Mouse (Mus musculus) E14TG2a.4 (cell line): ENCODE results near the gene Tshz2.

Experiments
- H3K27me3 ChIP-seq: 2 replicates; pipeline ENCODE4 v1.6.1; 2014; ENCODE audit warnings: low read length, control low read depth; ENCODE audit not compliant: insufficient read depth
- H3K36me3 ChIP-seq: 2 replicates; pipeline ENCODE4 v1.6.1; 2014; ENCODE audit warnings: low read length, control low read depth; ENCODE audit not compliant: insufficient read depth
- H3K4me1 ChIP-seq: replicated peaks from 2 replicates; pipeline ENCODE4 v1.6.1; 2014; ENCODE audit warnings: low read depth, low read length, control low read depth
- H3K4me3 ChIP-seq: replicated peaks from 2 replicates; pipeline ENCODE4 v1.5.1; 2014; ENCODE audit warnings: mild to moderate bottlenecking, low read length
- H3K9me3 ChIP-seq: 2 replicates; pipeline ENCODE4 v1.6.1; 2014; ENCODE audit warnings: low read length, control low read depth
- CTCF ChIP-seq: conservative IDR thresholded peaks from 2 replicates; pipeline ENCODE4 v1.5.1; 2014; ENCODE audit warnings: low read length
- NANOG ChIP-seq: IDR thresholded peaks from 2 replicates; pipeline ENCODE4 v1.6.1; 2014; ENCODE audit warnings: borderline replicate concordance, low read length, mixed read lengths
- POU5F1 ChIP-seq: IDR thresholded peaks from 2 replicates; pipeline ENCODE4 v1.6.1; 2014; ENCODE audit warnings: low read length, borderline replicate concordance

The Tshz2 gene

DNA sequence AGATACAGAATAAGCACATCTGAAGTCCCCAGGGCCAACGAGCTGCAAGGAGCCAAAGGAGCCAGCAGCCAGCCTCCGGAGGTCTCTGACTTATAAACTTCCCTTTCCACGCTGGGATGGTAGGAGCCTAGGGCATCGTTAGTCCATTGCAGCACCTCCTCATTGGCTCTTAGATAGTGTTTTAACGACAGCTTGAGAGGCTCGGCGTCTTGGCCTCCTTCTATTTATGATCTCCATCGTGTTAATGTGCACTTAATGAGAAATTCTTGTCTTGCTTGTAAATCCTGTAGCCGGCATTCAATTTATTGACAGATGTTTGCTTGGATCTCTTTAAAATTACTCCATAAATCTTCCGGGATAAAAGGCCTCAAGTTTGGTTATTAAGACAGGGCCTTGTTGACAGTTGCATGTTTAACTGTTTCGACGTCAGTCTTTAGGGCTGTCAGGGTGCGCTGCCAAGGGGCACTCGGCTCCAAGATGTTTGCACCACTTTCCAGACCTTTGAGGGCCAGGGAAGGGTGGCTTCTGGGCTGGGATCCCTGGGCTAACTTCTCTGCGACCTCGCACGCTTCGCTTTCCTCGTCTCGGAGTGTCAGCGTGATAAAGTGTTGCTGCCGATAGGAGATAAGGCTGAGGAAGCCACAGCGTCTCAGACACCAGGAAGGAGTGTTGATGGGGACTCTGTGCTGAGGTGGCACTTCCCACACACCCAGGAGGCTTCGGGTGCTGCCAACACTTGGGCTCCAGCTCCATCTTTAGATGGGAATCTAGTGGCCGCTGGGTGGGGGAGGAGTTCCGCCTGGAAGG lies 150.3 kb downstream of the Tshz2 start:
- peaks cover 19% of the 10 kb centered on the region for H3K4me1 ChIP-seq
- H3K9me3 ChIP-seq, result no peaks in the 10 kb centered on the region
- TF ChIP-seq NANOG, result no peak
- no peaks in the 10 kb centered on the region for H3K36me3 ChIP-seq
- no peak overlapping the region for H3K4me3 ChIP-seq
- no peaks in the 10 kb centered on the region for H3K27me3 ChIP-seq

DNA sequence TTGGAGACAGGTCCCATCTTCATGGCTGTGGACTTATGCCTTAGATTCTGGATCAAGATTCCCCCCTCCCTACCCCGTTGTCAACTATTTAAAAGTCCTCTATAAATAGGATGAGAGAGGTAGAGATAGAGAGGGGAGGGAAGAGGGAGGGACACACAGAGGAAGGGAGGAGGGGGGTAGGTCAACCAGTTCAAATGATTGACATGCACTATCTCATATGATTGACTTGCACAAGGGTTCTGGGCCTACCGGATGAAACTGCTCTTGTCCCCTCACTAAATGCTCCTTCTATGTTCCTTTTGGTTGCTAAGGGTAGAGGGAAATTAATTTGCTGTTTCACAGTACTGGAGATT lies 150.8 kb downstream of the Tshz2 start:
- peaks cover 19% of the 10 kb centered on the region for H3K4me1 ChIP-seq
- TF ChIP-seq NANOG (no peak), CTCF (no peak), POU5F1 (no peak)
- H3K36me3 ChIP-seq, result no peaks in the 10 kb centered on the region
- H3K9me3 ChIP-seq, result no peaks in the 10 kb centered on the region
- no peaks in the 10 kb centered on the region for H3K27me3 ChIP-seq
- no peak overlapping the region for H3K4me3 ChIP-seq

DNA sequence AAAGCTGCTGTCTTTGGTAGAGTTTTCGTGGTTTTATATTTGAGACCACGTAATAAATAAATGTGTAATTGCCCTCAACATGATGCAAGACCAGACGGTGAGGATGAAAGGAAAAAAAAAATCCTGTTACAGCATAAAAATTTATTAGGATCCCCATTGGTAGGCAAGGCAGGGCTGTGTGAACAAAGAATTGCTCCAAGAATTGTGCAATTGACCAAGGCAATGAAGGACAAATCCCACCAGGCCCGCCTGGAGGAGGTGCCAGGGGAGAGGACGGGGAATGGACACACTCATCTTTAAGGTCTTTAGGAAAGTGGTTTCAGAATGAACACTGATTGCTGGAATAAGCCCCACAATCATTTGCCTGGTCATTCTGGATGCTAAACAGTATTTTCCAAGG lies 154.6 kb downstream of the Tshz2 start:
- TF ChIP-seq POU5F1 (no peak), CTCF (no peak), NANOG (no peak)
- Histone ChIP-seq H3K27me3 (0 out of 2 replicates have a peak, but pooled peaks cover under 1% of the 10 kb centered on the region), H3K4me1 (peaks cover 11% of the 10 kb centered on the region), H3K36me3 (no peaks in the 10 kb centered on the region), H3K9me3 (no peaks in the 10 kb centered on the region), H3K4me3 (no peak overlapping the region)

DNA sequence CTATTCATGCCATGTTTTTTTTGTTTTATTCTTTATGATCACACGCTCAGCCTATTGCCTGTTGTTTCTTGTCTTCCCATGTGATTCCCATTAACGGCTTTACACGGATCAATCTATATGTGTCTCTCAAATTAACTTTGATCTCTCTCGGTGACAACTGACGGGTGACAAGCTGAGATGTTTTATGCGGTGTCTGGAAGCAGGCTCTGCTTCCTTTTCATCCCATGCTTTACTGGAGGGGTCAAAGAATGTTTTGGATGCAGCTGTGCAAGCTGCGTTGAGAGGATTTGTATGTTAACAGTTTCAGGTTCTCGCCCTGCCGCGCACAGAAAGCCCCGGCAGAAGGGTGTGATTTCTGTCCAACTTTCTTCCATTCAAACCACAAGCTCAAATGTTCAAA lies 155.1 kb downstream of the Tshz2 start:
- Histone ChIP-seq H3K27me3 (peaks cover 5% of the 10 kb centered on the region; the same call in 1 of the 2 replicates), H3K9me3 (no peaks in the 10 kb centered on the region), H3K36me3 (no peaks in the 10 kb centered on the region), H3K4me3 (no peak overlapping the region), H3K4me1 (peaks cover 8% of the 10 kb centered on the region)
- TF ChIP-seq POU5F1 (no peak), NANOG (no peak), CTCF (no peak)

DNA sequence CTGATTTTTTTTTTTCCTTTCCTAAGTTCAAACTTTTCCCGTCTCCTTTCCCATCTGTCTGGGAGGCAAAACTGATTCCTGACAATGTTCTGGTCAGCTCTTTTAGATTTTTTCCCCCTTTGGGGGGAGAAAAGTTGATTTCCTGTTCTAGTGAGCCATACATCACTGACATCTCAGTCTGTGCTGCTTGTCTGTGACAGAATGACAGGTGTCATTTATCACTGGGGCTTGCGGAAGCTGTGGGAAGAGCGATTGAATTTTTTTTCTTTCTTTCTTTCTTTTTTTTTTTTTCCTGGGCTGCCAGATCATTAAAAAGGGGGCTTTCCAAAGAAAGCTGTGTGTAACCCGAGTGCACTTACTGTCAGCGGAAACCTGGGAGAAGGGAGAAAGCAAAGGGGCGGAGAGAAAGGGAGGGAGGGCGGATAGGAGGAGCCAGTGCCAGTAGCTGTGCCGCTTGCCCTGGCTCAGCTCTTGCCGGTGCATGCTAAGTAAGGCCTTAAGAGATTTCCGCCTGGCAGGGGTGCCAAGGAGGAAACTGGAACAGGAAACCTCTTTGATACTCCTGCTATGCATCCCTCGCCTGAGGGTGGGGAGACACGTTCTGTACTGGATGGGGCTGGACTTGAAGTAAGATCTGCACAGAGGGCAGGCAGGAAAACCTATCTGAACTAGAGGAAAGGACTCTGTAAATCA lies 157.8 kb downstream of the Tshz2 start:
- peaks cover 8% of the 10 kb centered on the region for H3K4me1 ChIP-seq
- no peaks in the 10 kb centered on the region for H3K36me3 ChIP-seq
- no peak for TF ChIP-seq CTCF
- no peak for TF ChIP-seq POU5F1
- TF ChIP-seq NANOG, result no peak
- H3K27me3 ChIP-seq, result peaks cover 16% of the 10 kb centered on the region
- peak overlapping the region; percentile 50; the same call in 1 of the 2 replicates for H3K4me3 ChIP-seq
- no peaks in the 10 kb centered on the region for H3K9me3 ChIP-seq

DNA sequence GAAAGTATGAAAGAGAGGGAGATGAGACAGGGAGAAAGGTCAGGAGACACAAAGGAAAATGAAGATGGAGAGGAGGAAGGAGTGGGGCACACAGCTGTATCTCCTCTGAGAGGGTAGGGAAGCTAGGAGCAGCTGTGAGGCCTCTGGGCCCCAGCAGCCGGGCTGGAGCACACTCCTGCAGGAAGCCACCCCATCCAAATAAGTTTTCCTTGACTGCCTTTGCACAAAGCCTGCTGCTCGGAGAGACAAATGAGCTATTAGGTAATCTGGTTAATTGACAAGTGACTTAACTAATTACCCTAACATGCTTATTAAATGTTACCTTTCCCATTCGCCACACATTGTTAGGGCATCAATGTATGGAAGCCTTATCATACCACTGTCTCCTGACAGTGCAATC lies 159.9 kb downstream of the Tshz2 start:
- H3K4me3 ChIP-seq, result no peak overlapping the region
- H3K4me1 ChIP-seq, result peaks cover 8% of the 10 kb centered on the region
- H3K36me3 ChIP-seq, result no peaks in the 10 kb centered on the region
- H3K27me3 ChIP-seq, result peaks cover 18% of the 10 kb centered on the region
- H3K9me3 ChIP-seq, result no peaks in the 10 kb centered on the region
- TF ChIP-seq CTCF (no peak), NANOG (no peak), POU5F1 (no peak)

DNA sequence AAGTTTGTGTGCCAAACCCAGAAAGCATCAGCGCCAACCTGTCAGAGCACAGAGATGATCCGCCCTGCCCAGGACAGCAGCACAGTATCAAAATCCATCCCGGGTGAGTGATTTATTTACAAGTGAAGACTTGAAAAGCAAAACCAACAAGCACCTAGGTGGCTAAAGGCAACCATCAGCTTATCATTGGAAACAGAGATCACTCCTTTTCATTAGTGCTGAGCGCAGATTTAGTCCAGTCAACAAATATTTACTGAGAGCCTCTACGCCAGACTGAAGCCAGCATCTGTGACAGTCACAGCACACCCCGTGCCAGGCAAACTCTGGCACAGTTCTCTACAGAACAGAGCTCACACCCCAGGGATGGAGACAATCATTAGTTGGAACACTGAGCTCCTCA lies 169.4 kb downstream of the Tshz2 start:
- H3K4me1 ChIP-seq, result peaks cover 12% of the 10 kb centered on the region; the same call in 1 of the 2 replicates
- H3K9me3 ChIP-seq, result no peaks in the 10 kb centered on the region
- H3K36me3 ChIP-seq, result no peaks in the 10 kb centered on the region
- TF ChIP-seq CTCF (no peak), NANOG (no peak), POU5F1 (no peak)
- H3K27me3 ChIP-seq, result 0 out of 2 replicates have a peak, but pooled peaks cover 5% of the 10 kb centered on the region
- H3K4me3 ChIP-seq, result no peak overlapping the region

DNA sequence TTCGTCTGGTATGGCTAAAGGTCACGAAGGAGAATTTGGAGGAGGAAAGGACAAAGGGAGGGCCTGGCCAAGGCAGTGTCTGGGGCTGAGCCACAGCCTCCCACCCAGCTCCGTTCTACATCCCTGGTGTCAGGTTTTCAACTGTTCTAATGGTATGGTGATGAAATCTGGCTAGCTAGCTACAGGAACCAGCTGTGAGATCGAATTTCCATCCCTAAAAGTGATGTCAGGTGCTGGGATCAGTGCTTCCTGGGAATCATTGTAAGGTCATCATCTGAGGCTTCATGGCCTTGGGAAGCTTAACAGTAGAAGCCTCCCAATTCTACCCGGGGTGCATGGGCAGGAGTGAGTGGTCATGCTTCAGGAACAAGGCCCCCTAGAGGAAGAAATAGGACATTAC lies 171.6 kb downstream of the Tshz2 start:
- Histone ChIP-seq H3K4me3 (no peak overlapping the region), H3K36me3 (no peaks in the 10 kb centered on the region), H3K4me1 (peaks cover 12% of the 10 kb centered on the region; the same call in 1 of the 2 replicates), H3K27me3 (peaks cover 5% of the 10 kb centered on the region; the same call in 1 of the 2 replicates), H3K9me3 (no peaks in the 10 kb centered on the region)
- no peak for TF ChIP-seq POU5F1
- TF ChIP-seq NANOG, result peak; percentile 54; the same call in 1 of the 2 replicates
